ENCODE assay signal across 19 mouse cellular contexts in the genomic region with DNA sequence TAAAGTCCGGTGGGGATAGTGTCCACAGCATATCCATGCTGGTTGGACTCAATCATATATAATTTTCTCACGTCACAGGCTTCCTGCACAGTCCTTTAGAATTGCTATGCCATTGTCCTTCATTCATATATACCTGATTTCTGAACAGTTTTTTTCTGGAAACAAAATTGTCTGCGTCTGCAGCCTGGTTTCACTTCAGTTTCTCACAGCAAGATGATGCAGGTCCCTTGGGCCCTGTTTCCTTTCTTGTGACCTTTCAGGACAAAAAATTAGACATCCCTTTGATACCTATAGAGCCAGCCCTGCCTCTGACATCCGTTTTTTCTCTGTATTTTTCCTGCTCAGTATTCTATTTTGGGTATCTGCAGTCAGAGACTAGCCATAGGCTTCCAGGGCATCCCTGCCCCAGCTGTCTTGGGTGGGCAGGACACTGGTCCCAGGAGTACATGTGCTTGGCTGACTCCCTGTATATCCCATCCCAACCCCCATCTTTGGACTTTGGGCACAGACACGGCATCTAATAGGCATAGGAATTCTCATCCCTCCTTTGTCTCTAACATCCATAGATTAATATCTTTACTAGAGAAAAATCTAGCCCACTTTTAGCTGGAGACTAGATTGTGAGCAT.
DNase-seq lines count a peak whose midpoint lies in the region; ATAC-seq and TF ChIP-seq lines count a peak whose summit lies in the region.
"Had no signal": no experiment of that assay in that cellular context is flagged by ENCODE, and none has a peak within 500 bp of the region (broad histone marks: within the 10 kb centered on the region; RNA-seq: fewer than 3 reads in every experiment).

No protein-coding gene starts in this region.

- H3K9ac ChIP-seq in intestine, embryonic 15.5 days = no peak overlapping the region
- H3K9ac ChIP-seq in intestine, postnatal 0 days (ENCODE audit: low read depth, low read length) = no peak overlapping the region
- H3K9ac ChIP-seq in lung, embryonic 16.5 days (ENCODE audit: low read length) = peak overlapping the region; percentile 6; the same call in 1 of the 2 replicates
- H3K9ac ChIP-seq in stomach, postnatal 0 days (ENCODE audit: low read length) = no peak overlapping the region
- H3K9ac ChIP-seq: hindbrain, embryonic 15.5 days; limb, embryonic 12.5 days; liver, embryonic 14.5 days; midbrain, embryonic 12.5 days; neural tube, embryonic 13.5 days had no signal

- H3K4me1 ChIP-seq in intestine, embryonic 15.5 days (replicated peaks) = peaks cover 4% of the 10 kb centered on the region; the same call in 1 of the 2 replicates
- peaks cover 5% of the 10 kb centered on the region; the same call in 1 of the 2 replicates for H3K4me1 ChIP-seq in intestine, postnatal 0 days (replicated peaks; ENCODE audit: control insufficient read depth, insufficient read depth, low read length)
- H3K4me1 ChIP-seq in lung, embryonic 16.5 days (replicated peaks; ENCODE audit: control insufficient read depth, insufficient read depth, low read length) = peaks cover 11% of the 10 kb centered on the region
- no peaks in the 10 kb centered on the region for H3K4me1 ChIP-seq in cortical plate, adult 2 months (ENCODE audit: control insufficient read depth, insufficient read depth, low read length)
- no peaks in the 10 kb centered on the region for H3K4me1 ChIP-seq in stomach, postnatal 0 days (replicated peaks; ENCODE audit: control insufficient read depth, insufficient read depth)
- H3K4me1 ChIP-seq: hindbrain, embryonic 15.5 days had no signal

- no peaks in the 10 kb centered on the region for H3K27me3 ChIP-seq in intestine, embryonic 15.5 days (replicated peaks)
- H3K27me3 ChIP-seq in intestine, postnatal 0 days (replicated peaks; ENCODE audit: control insufficient read depth, insufficient read depth, low read length) = no peaks in the 10 kb centered on the region
- no peaks in the 10 kb centered on the region for H3K27me3 ChIP-seq in lung, embryonic 16.5 days (ENCODE audit: control insufficient read depth, insufficient read depth, low read depth, low read length)
- H3K27me3 ChIP-seq in stomach, postnatal 0 days (ENCODE audit: control insufficient read depth, insufficient read depth, low read length) = no peaks in the 10 kb centered on the region
- H3K27me3 ChIP-seq: hindbrain, embryonic 15.5 days; limb, embryonic 12.5 days; midbrain, embryonic 12.5 days; neural tube, embryonic 13.5 days had no signal

- TF ChIP-seq CTCF in intestine, postnatal 0 days (IDR thresholded peaks at IDR 0.05; ENCODE audit: low read depth) = no peak
- no peak for TF ChIP-seq CTCF in cortical plate, adult 2 months (IDR thresholded peaks at IDR 0.05; ENCODE audit: extremely low read depth, insufficient read depth, low read length)
- TF ChIP-seq CTCF in stomach, postnatal 0 days (IDR thresholded peaks at IDR 0.05; ENCODE audit: low read depth) = no peak

- no peaks in the 10 kb centered on the region for H3K36me3 ChIP-seq in intestine, embryonic 15.5 days
- H3K36me3 ChIP-seq in intestine, postnatal 0 days (ENCODE audit: control insufficient read depth, insufficient read depth) = no peaks in the 10 kb centered on the region
- peaks cover 2% of the 10 kb centered on the region; the same call in 1 of the 2 replicates for H3K36me3 ChIP-seq in lung, embryonic 16.5 days (ENCODE audit: control insufficient read depth, insufficient read depth, low read length)
- H3K36me3 ChIP-seq in stomach, postnatal 0 days (ENCODE audit: control insufficient read depth, insufficient read depth, low read length) = no peaks in the 10 kb centered on the region
- H3K36me3 ChIP-seq: hindbrain, embryonic 15.5 days; limb, embryonic 12.5 days; midbrain, embryonic 12.5 days; neural tube, embryonic 13.5 days had no signal

- ATAC-seq in intestine, embryonic 15.5 days = no peak
- no peak for ATAC-seq in intestine, postnatal 0 days
- no peak for ATAC-seq in lung, embryonic 16.5 days (ENCODE audit: low read depth)
- no peak for ATAC-seq in stomach, postnatal 0 days (ENCODE audit: low FRiP score, low TSS enrichment)
- ATAC-seq: CD4-positive, CD25-positive, alpha-beta regulatory T cell, adult 4 months; forebrain, embryonic 14.5 days had no signal

- H3K4me2 ChIP-seq in intestine, embryonic 15.5 days (replicated peaks) = no peak overlapping the region
- H3K4me2 ChIP-seq in intestine, postnatal 0 days (replicated peaks; ENCODE audit: low read depth) = no peak overlapping the region
- no peak overlapping the region for H3K4me2 ChIP-seq in lung, embryonic 16.5 days (ENCODE audit: low read depth, low read length)
- H3K4me2 ChIP-seq in stomach, postnatal 0 days (replicated peaks; ENCODE audit: low read depth) = no peak overlapping the region
- H3K4me2 ChIP-seq: hindbrain, embryonic 15.5 days; limb, embryonic 12.5 days; midbrain, embryonic 12.5 days; neural tube, embryonic 13.5 days had no signal

- DNase-seq in lung, postnatal 25 days (ENCODE audit: low spot score) = no peak
- DNase-seq in stomach, postnatal 0 days (ENCODE audit: low spot score) = no peak
- DNase-seq in right cerebral cortex, postnatal 4 days = no peak
- DNase-seq: cerebellum, adult 9-11 months; heart, postnatal 14 days; right cerebral cortex, postnatal 14 days had no signal

- no peaks in the 10 kb centered on the region for H3K9me3 ChIP-seq in intestine, embryonic 15.5 days
- no peaks in the 10 kb centered on the region for H3K9me3 ChIP-seq in intestine, postnatal 0 days (ENCODE audit: control insufficient read depth)
- peaks cover 7% of the 10 kb centered on the region; the same call in 1 of the 2 replicates for H3K9me3 ChIP-seq in lung, embryonic 16.5 days (ENCODE audit: control insufficient read depth, low read length)
- H3K9me3 ChIP-seq in stomach, postnatal 0 days (ENCODE audit: control insufficient read depth, low read length) = no peaks in the 10 kb centered on the region
- H3K9me3 ChIP-seq: hindbrain, embryonic 15.5 days; midbrain, embryonic 12.5 days had no signal

- TF ChIP-seq EP300 in stomach, postnatal 0 days (optimal IDR thresholded peaks at IDR 0.05) = no peak

- WGBS in intestine, embryonic 15.5 days = 58% methylated on average over 5 of the region's 5 CpGs
- WGBS in intestine, postnatal 0 days = 60% methylated on average over 5 of the region's 5 CpGs
- WGBS in lung, embryonic 16.5 days = 61% methylated on average over 5 of the region's 5 CpGs
- 57% methylated on average over 5 of the region's 5 CpGs for WGBS in stomach, postnatal 0 days

- TF ChIP-seq POLR2A in cortical plate, adult 2 months (IDR thresholded peaks at IDR 0.05; ENCODE audit: extremely low read depth, insufficient read depth, low read length) = no peak

- H3K4me3 ChIP-seq in intestine, embryonic 15.5 days (replicated peaks) = no peak overlapping the region
- no peak overlapping the region for H3K4me3 ChIP-seq in intestine, postnatal 0 days (ENCODE audit: low read depth, low read length)
- no peak overlapping the region for H3K4me3 ChIP-seq in lung, embryonic 16.5 days (ENCODE audit: low read length)
- no peak overlapping the region for H3K4me3 ChIP-seq in cortical plate, adult 2 months (ENCODE audit: insufficient read depth, low read length)
- H3K4me3 ChIP-seq in stomach, postnatal 0 days (ENCODE audit: low read depth, low read length) = no peak overlapping the region
- H3K4me3 ChIP-seq: hindbrain, embryonic 15.5 days; left cerebral cortex, adult 2 months; limb, embryonic 12.5 days; midbrain, embryonic 12.5 days; neural tube, embryonic 13.5 days had no signal

- peak overlapping the region; percentile 19; the same call in 1 of the 2 replicates for H3K27ac ChIP-seq in intestine, embryonic 15.5 days
- H3K27ac ChIP-seq in intestine, postnatal 0 days (ENCODE audit: low read depth, low read length) = no peak overlapping the region
- peak overlapping the region; percentile 75 for H3K27ac ChIP-seq in lung, embryonic 16.5 days (ENCODE audit: low read length)
- H3K27ac ChIP-seq in cortical plate, adult 2 months (ENCODE audit: insufficient read depth, low read length) = peak overlapping the region; percentile 23; the same call in 1 of the 2 replicates
- H3K27ac ChIP-seq in stomach, postnatal 0 days (replicated peaks) = 0 out of 2 replicates have a peak overlapping the region, but pooled peaks have one; percentile 25
- H3K27ac ChIP-seq: hindbrain, embryonic 15.5 days; left cerebral cortex, adult 2 months; liver, embryonic 14.5 days; macrophage; midbrain, embryonic 12.5 days; neural tube, embryonic 13.5 days had no signal
